Mouse (Mus musculus): ENCODE data around the gene Col6a5. TPM values are rescaled to one million over a fixed set of nuclear protein-coding genes. Genes with fewer than 3 reads are reported as not detected.

Gene Col6a5
- polyA plus RNA-seq, 1 experiment from 2014 or later: not detected

GRCm38 (mm10) chr9:105967976-105968375 is 7.5 kb upstream of the Col6a5 start:
- 71% methylated on average over 5 of the region's 5 CpGs for WGBS

GRCm38 (mm10) chr9:105959116-105959515 is 1.3 kb downstream of the Col6a5 start:
- Histone ChIP-seq H3K27me3 (ENCODE audit: insufficient read depth, poor library complexity, severe bottlenecking) (peaks cover 14% of the 10 kb centered on the region; the same call in 1 of the 2 replicates), H3K27ac (no peak overlapping the region), H3K4me3 (no peak overlapping the region), H3K4me1 (peaks cover 7% of the 10 kb centered on the region; the same call in 1 of the 2 replicates), H3K9me3 (no peaks in the 10 kb centered on the region), H3K36me3 (no peaks in the 10 kb centered on the region)
- DNase-seq (ENCODE audit: low spot score): no peak
- WGBS: 67% methylated on average over 1 of the region's 1 CpGs

More at GRCm38 (mm10) chr9:105967976-105968375, 7.5 kb upstream of the Col6a5 start:
- H3K4me3 ChIP-seq: no peak overlapping the region
- H3K9me3 ChIP-seq: no peaks in the 10 kb centered on the region
- DNase-seq (ENCODE audit: low spot score): no peak
- H3K27me3 ChIP-seq (ENCODE audit: insufficient read depth, poor library complexity, severe bottlenecking): 0 out of 2 replicates have a peak, but pooled peaks cover 4% of the 10 kb centered on the region
- no peak overlapping the region for H3K27ac ChIP-seq
- H3K36me3 ChIP-seq: no peaks in the 10 kb centered on the region
- H3K4me1 ChIP-seq: 0 out of 2 replicates have a peak, but pooled peaks cover 4% of the 10 kb centered on the region

- H3K27ac ChIP-seq: no peak overlapping the region
- no peaks in the 10 kb centered on the region for H3K27me3 ChIP-seq (ENCODE audit: insufficient read depth, poor library complexity, severe bottlenecking)
- WGBS: 95% methylated on average over 1 of the region's 1 CpGs
- H3K36me3 ChIP-seq: no peaks in the 10 kb centered on the region
- no peak overlapping the region for H3K4me3 ChIP-seq
- no peaks in the 10 kb centered on the region for H3K9me3 ChIP-seq
- no peaks in the 10 kb centered on the region for H3K4me1 ChIP-seq
- DNase-seq (ENCODE audit: low spot score): no peak
Measured at GRCm38 (mm10) chr9:105949755-105950154, 10.7 kb downstream of the Col6a5 start.

- no peak for DNase-seq (ENCODE audit: low spot score)
- no peak overlapping the region for H3K4me3 ChIP-seq
- no peaks in the 10 kb centered on the region for H3K9me3 ChIP-seq
- no peaks in the 10 kb centered on the region for H3K36me3 ChIP-seq
- H3K4me1 ChIP-seq: no peaks in the 10 kb centered on the region
- H3K27ac ChIP-seq: no peak overlapping the region
- 69% methylated on average over 3 of the region's 3 CpGs for WGBS
- no peaks in the 10 kb centered on the region for H3K27me3 ChIP-seq (ENCODE audit: insufficient read depth, poor library complexity, severe bottlenecking)
Measured at GRCm38 (mm10) chr9:105947577-105947976, 12.9 kb downstream of the Col6a5 start.

GRCm38 (mm10) chr9:105933816-105934215 is 26.6 kb downstream of the Col6a5 start:
- Histone ChIP-seq H3K36me3 (no peaks in the 10 kb centered on the region), H3K4me3 (no peak overlapping the region), H3K27me3 (ENCODE audit: insufficient read depth, poor library complexity, severe bottlenecking) (no peaks in the 10 kb centered on the region), H3K9me3 (no peaks in the 10 kb centered on the region), H3K4me1 (no peaks in the 10 kb centered on the region), H3K27ac (no peak overlapping the region)
- DNase-seq (ENCODE audit: low spot score): no peak
- 60% methylated on average over 6 of the region's 6 CpGs for whole genome bisulfite sequencing

GRCm38 (mm10) chr9:105929287-105929686 is 31.2 kb downstream of the Col6a5 start:
- 66% methylated on average over 4 of the region's 4 CpGs for WGBS
- Histone ChIP-seq H3K4me3 (no peak overlapping the region), H3K4me1 (no peaks in the 10 kb centered on the region), H3K27me3 (ENCODE audit: insufficient read depth, poor library complexity, severe bottlenecking) (no peaks in the 10 kb centered on the region), H3K9me3 (no peaks in the 10 kb centered on the region), H3K27ac (no peak overlapping the region), H3K36me3 (no peaks in the 10 kb centered on the region)
- no peak for DNase-seq (ENCODE audit: low spot score)

- Histone ChIP-seq H3K9me3 (no peaks in the 10 kb centered on the region), H3K27ac (no peak overlapping the region), H3K27me3 (ENCODE audit: insufficient read depth, poor library complexity, severe bottlenecking) (no peaks in the 10 kb centered on the region), H3K4me3 (no peak overlapping the region), H3K36me3 (no peaks in the 10 kb centered on the region), H3K4me1 (no peaks in the 10 kb centered on the region)
- WGBS: 77% methylated on average over 6 of the region's 6 CpGs
- no peak for DNase-seq (ENCODE audit: low spot score)
Measured at GRCm38 (mm10) chr9:105928406-105929071, 31.9 kb downstream of the Col6a5 start.

- no peaks in the 10 kb centered on the region for H3K4me1 ChIP-seq
- no peaks in the 10 kb centered on the region for H3K36me3 ChIP-seq
- no peak overlapping the region for H3K4me3 ChIP-seq
- no peak for DNase-seq (ENCODE audit: low spot score)
- no peaks in the 10 kb centered on the region for H3K27me3 ChIP-seq (ENCODE audit: insufficient read depth, poor library complexity, severe bottlenecking)
- H3K9me3 ChIP-seq: no peaks in the 10 kb centered on the region
- H3K27ac ChIP-seq: no peak overlapping the region
- WGBS: 76% methylated on average over 2 of the region's 2 CpGs
Measured at GRCm38 (mm10) chr9:105923659-105924058, 36.8 kb downstream of the Col6a5 start.

- Histone ChIP-seq H3K4me1 (no peaks in the 10 kb centered on the region), H3K27ac (no peak overlapping the region), H3K9me3 (no peaks in the 10 kb centered on the region), H3K36me3 (no peaks in the 10 kb centered on the region), H3K4me3 (no peak overlapping the region), H3K27me3 (ENCODE audit: insufficient read depth, poor library complexity, severe bottlenecking) (no peaks in the 10 kb centered on the region)
- WGBS: 48% methylated on average over 4 of the region's 4 CpGs
- DNase-seq (ENCODE audit: low spot score): no peak
Measured at GRCm38 (mm10) chr9:105915186-105915585, 45.3 kb downstream of the Col6a5 start.

GRCm38 (mm10) chr9:105910166-105910565 is 50.3 kb downstream of the Col6a5 start:
- H3K27ac ChIP-seq: no peak overlapping the region
- no peaks in the 10 kb centered on the region for H3K36me3 ChIP-seq
- no peaks in the 10 kb centered on the region for H3K9me3 ChIP-seq
- no peaks in the 10 kb centered on the region for H3K4me1 ChIP-seq
- no peaks in the 10 kb centered on the region for H3K27me3 ChIP-seq (ENCODE audit: insufficient read depth, poor library complexity, severe bottlenecking)
- WGBS: 72% methylated on average over 2 of the region's 2 CpGs
- H3K4me3 ChIP-seq: no peak overlapping the region
- DNase-seq (ENCODE audit: low spot score): no peak

GRCm38 (mm10) chr9:105909352-105909751 is 51.1 kb downstream of the Col6a5 start:
- Histone ChIP-seq H3K4me3 (no peak overlapping the region), H3K27ac (no peak overlapping the region), H3K27me3 (ENCODE audit: insufficient read depth, poor library complexity, severe bottlenecking) (no peaks in the 10 kb centered on the region), H3K36me3 (no peaks in the 10 kb centered on the region), H3K9me3 (no peaks in the 10 kb centered on the region), H3K4me1 (no peaks in the 10 kb centered on the region)
- 66% methylated on average over 2 of the region's 2 CpGs for WGBS
- no peak for DNase-seq (ENCODE audit: low spot score)

GRCm38 (mm10) chr9:105907411-105907810 is 53.0 kb downstream of the Col6a5 start:
- Histone ChIP-seq H3K9me3 (no peaks in the 10 kb centered on the region), H3K4me1 (no peaks in the 10 kb centered on the region), H3K36me3 (no peaks in the 10 kb centered on the region), H3K4me3 (no peak overlapping the region), H3K27me3 (ENCODE audit: insufficient read depth, poor library complexity, severe bottlenecking) (no peaks in the 10 kb centered on the region), H3K27ac (no peak overlapping the region)
- DNase-seq (ENCODE audit: low spot score): no peak
- WGBS: 75% methylated on average over 6 of the region's 6 CpGs

- Histone ChIP-seq H3K27me3 (ENCODE audit: insufficient read depth, poor library complexity, severe bottlenecking) (no peaks in the 10 kb centered on the region), H3K9me3 (no peaks in the 10 kb centered on the region), H3K36me3 (no peaks in the 10 kb centered on the region), H3K4me3 (no peak overlapping the region), H3K4me1 (peaks cover 10% of the 10 kb centered on the region), H3K27ac (no peak overlapping the region)
- WGBS: 29% methylated on average over 2 of the region's 2 CpGs
- DNase-seq (ENCODE audit: low spot score): no peak
Measured at GRCm38 (mm10) chr9:105887521-105887920, 72.9 kb downstream of the Col6a5 start.
